Mouse (Mus musculus) MEL (cell line): ENCODE measurements at regions not wholly inside any gene's neighbourhood (a gene's known extent, or its start where the extent isn't known, plus 50 kb on each side); places are given as distances from the start of the nearest gene placed in this dataset.

Source experiments
- CTCF ChIP-seq, 3 experiments: IDR thresholded peaks in 2 of 3; conservative IDR thresholded peaks in 1 of 3; 2 replicates each; pipeline ENCODE4 v1.5.1; 2011 to 2012; ENCODE audit warnings: low read length in 3 of 3, low read depth in 2 of 3, mild to moderate bottlenecking in 2 of 3, improper control_type of control experiment in 1 of 3, inconsistent platforms in 1 of 3, mixed read lengths in 1 of 3, moderate library complexity in 1 of 3; ENCODE audit not compliant: control insufficient read depth in 1 of 3, insufficient read depth in 1 of 3, poor library complexity in 1 of 3, severe bottlenecking in 1 of 3
- ELF1 ChIP-seq: IDR thresholded peaks from 2 replicates; pipeline ENCODE4 v1.6.1; 2014; ENCODE audit warnings: low read depth, mild to moderate bottlenecking, inconsistent platforms, low read length, improper control_type of control experiment, moderate library complexity
- EP300 ChIP-seq, 2 experiments: IDR thresholded peaks; 2 replicates each; pipeline ENCODE4 v1.6.1; 2011; ENCODE audit warnings: improper control_type of control experiment in 2 of 2, low read length in 2 of 2, low read depth in 1 of 2, mild to moderate bottlenecking in 1 of 2
- ETS1 ChIP-seq: IDR thresholded peaks from 2 replicates; pipeline ENCODE4 v1.6.1; 2012; ENCODE audit warnings: low read depth, mild to moderate bottlenecking, inconsistent platforms, low read length, improper control_type of control experiment, moderate library complexity
- GABPA ChIP-seq: IDR thresholded peaks from 2 replicates; pipeline ENCODE4 v1.6.1; 2012; ENCODE audit warnings: low read depth, mild to moderate bottlenecking, inconsistent platforms, low read length, improper control_type of control experiment, moderate library complexity
- RCOR1 ChIP-seq: IDR thresholded peaks from 2 replicates; pipeline ENCODE4 v1.6.1; 2012; ENCODE audit warnings: low read depth, mild to moderate bottlenecking, inconsistent platforms, low read length, improper control_type of control experiment
- TBP ChIP-seq: IDR thresholded peaks from 2 replicates; pipeline ENCODE4 v1.8.0; 2011; ENCODE audit warnings: low read depth, low read length, improper control_type of control experiment
- UBTF ChIP-seq: IDR thresholded peaks from 2 replicates; pipeline ENCODE4 v1.6.1; 2012; ENCODE audit warnings: low read depth, mild to moderate bottlenecking, inconsistent platforms, low read length, improper control_type of control experiment, moderate library complexity, borderline replicate concordance; ENCODE audit not compliant: insufficient read depth
- USF1 ChIP-seq: IDR thresholded peaks from 2 replicates; pipeline ENCODE4 v1.6.1; 2014; ENCODE audit warnings: low read depth, mild to moderate bottlenecking, inconsistent platforms, low read length, improper control_type of control experiment, moderate library complexity
- ZC3H11A ChIP-seq: IDR thresholded peaks from 2 replicates; pipeline ENCODE4 v1.6.1; 2012; ENCODE audit warnings: low read depth, mild to moderate bottlenecking, inconsistent platforms, low read length, improper control_type of control experiment

DNA sequence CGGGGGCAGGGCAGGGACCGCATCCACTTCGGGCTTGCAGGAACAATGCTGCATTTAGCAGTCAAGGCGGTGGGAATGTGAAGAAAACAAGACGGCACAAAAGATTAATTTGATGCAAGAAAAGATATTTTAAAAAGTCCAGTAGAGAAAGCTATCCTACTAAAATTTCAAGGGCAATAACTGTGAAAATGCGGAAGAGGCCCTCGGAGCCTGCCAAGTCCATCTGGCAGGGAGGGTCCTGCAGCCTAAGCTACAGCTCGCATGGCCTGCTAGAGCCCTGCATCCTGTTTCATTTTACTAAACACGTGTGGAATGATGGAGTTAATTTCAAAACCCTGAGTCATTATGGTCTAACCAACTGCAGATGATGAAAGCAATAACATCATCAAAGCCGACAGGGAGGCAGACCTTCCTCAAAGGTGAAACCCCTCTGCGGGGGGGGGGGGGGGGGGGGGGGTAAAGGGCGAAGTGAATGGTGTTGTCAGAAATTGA, 125.2 kb downstream of the Tcp10c start:
- no peak for TF ChIP-seq UBTF
- no peak for TF ChIP-seq GABPA
- TF ChIP-seq ZC3H11A = no peak
- TF ChIP-seq ETS1 = no peak
- no peak for TF ChIP-seq CTCF (IDR thresholded peaks at IDR 0.05 in 2 of 3, conservative IDR thresholded peaks at IDR 0.05 in 1 of 3; ENCODE audit: control insufficient read depth in 1 of 3, insufficient read depth in 1 of 3, low read depth in 2 of 3, low read length in 3 of 3, poor library complexity in 1 of 3, severe bottlenecking in 1 of 3)
- no peak for TF ChIP-seq EP300 (IDR thresholded peaks at IDR 0.05; ENCODE audit: low read depth in 1 of 2, low read length in 2 of 2)
- TF ChIP-seq USF1 = no peak
- TF ChIP-seq RCOR1 = no peak
- TF ChIP-seq ELF1 = no peak
- TF ChIP-seq TBP = no peak
